Mouse (Mus musculus) stomach, postnatal 0 days (tissue): ENCODE results near the gene Reep3. TPM values are rescaled to one million over a fixed set of nuclear protein-coding genes. Genes with fewer than 3 reads are reported as not detected.

ENCODE experiments used
- ATAC-seq: fragments of 200-750 bp; cut with Nextera tagmentation; 2 replicates; pipeline ENCODE4 v1.8.0; 2017; ENCODE audit not compliant: low FRiP score, low TSS enrichment
- DNase-seq: peaks from one replicate; pipeline ENCODE4 v3.0.0-alpha.2; 2016; ENCODE audit warnings: low spot score
- H3K27ac ChIP-seq: fragments of 300-500 bp; sonication (generic); replicated peaks from 2 replicates; pipeline ENCODE4 v1.5.1; 2014; ENCODE audit warnings: mild to moderate bottlenecking, control low read depth
- H3K27me3 ChIP-seq: fragments of 300-500 bp; sonication (generic); 2 replicates; pipeline ENCODE4 v1.6.1; 2014; ENCODE audit warnings: low read length; ENCODE audit not compliant: control insufficient read depth, insufficient read depth
- H3K36me3 ChIP-seq: fragments of 300-500 bp; sonication (generic); 2 replicates; pipeline ENCODE4 v1.6.1; 2014; ENCODE audit warnings: low read length, mixed read lengths; ENCODE audit not compliant: control insufficient read depth, insufficient read depth
- H3K4me1 ChIP-seq: fragments of 300-500 bp; sonication (generic); replicated peaks from 2 replicates; pipeline ENCODE4 v1.6.1; 2014; ENCODE audit warnings: antibody characterized with exemption; ENCODE audit not compliant: control insufficient read depth, insufficient read depth
- H3K4me2 ChIP-seq: fragments of 300-500 bp; sonication (generic); replicated peaks from 2 replicates; pipeline ENCODE4 v1.6.1; 2014; ENCODE audit warnings: low read depth, mild to moderate bottlenecking, control low read depth, moderate library complexity
- H3K4me3 ChIP-seq: fragments of 300-500 bp; sonication (generic); 2 replicates; pipeline ENCODE4 v1.5.1; 2014; ENCODE audit warnings: low read depth, low read length, control low read depth
- H3K9ac ChIP-seq: fragments of 300-500 bp; sonication (generic); 2 replicates; pipeline ENCODE4 v1.6.1; 2014; ENCODE audit warnings: mild to moderate bottlenecking, low read length, control low read depth, mixed read lengths
- H3K9me3 ChIP-seq: fragments of 300-500 bp; sonication (generic); 2 replicates; pipeline ENCODE4 v1.6.1; 2016; ENCODE audit warnings: low read length; ENCODE audit not compliant: control insufficient read depth
- CTCF ChIP-seq: IDR thresholded peaks from 2 replicates; pipeline ENCODE4 v1.5.1; 2016; ENCODE audit warnings: antibody characterized with exemption, low read depth, mild to moderate bottlenecking, moderate library complexity
- EP300 ChIP-seq: optimal IDR thresholded peaks from 2 replicates; pipeline ENCODE3; 2016; ENCODE audit warnings: antibody characterized with exemption
- WGBS: fragments of 180-500 bp; shearing (Covaris S2); extraction: QIAGEN DNeasy Blood & Tissue Kit; methylation state at CpG from one replicate; pipeline ENCODE4 v1.1.7; 2014; 5-methylcytosine and 5-hydroxymethylcytosine counted together
- polyA plus RNA-seq: library from polyadenylated mRNA; unstranded; fragments of >200 nt; fragmentation: Nextera tagmentation; extraction: Ambion mirVana; gene quantifications from 2 replicates; pipeline ENCODE4 v1.2.1, GENCODE M21; 2015

The Reep3 gene
- polyA plus RNA-seq, 1 experiment from 2014 or later = 38.6 TPM

DNA sequence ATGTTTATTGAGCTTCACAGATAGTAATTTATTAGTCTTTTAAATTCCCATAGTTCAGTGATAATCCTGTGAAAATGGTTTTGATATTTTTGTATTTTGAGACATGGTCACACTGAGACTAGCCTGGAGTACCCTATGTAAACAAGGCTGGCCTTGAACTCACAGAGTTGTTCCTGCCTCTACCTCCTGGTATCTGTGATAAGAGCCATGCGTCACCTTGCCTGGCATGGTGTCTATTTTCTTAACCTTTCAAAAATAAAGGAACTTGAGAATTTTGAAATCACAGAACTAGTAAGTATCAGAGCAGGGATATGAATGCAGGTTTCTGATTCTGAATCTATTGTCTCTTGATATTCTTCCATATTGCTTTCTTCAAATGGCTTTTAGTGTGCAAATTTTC is 35.0 kb upstream of the Reep3 start:
- Histone ChIP-seq H3K9ac (no peak overlapping the region), H3K4me3 (no peak overlapping the region), H3K4me2 (no peak overlapping the region), H3K27ac (no peak overlapping the region), H3K36me3 (no peaks in the 10 kb centered on the region), H3K4me1 (no peaks in the 10 kb centered on the region), H3K27me3 (no peaks in the 10 kb centered on the region), H3K9me3 (no peaks in the 10 kb centered on the region)
- no peak for ATAC-seq
- no peak for DNase-seq
- 64% methylated on average over 1 of the region's 1 CpGs for WGBS
- no peak for TF ChIP-seq CTCF
- no peak for TF ChIP-seq EP300

DNA sequence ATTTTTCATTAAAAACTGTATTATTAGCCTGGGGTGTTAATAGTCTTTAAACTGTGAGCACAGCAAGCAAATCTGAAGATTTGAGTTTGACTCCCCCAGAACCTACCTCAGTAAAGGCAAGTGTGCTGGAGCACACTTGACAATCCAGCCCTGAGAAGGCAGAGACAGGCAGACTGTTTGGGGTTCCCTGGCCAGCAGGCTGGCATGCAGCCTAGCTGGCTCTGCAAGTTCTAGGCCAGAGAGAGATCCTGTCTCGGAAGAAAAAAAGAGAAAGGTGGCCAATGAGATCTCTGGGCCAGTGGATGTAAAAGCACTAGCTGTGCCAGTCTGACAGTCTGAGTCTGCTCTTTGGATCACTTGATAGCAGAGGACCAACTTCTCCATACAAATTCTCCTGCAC is 32.8 kb upstream of the Reep3 start:
- 33% methylated on average over 1 of the region's 1 CpGs for WGBS
- no peaks in the 10 kb centered on the region for H3K36me3 ChIP-seq
- H3K4me1 ChIP-seq = no peaks in the 10 kb centered on the region
- ATAC-seq = no peak
- H3K27me3 ChIP-seq = no peaks in the 10 kb centered on the region
- no peak for DNase-seq
- H3K9me3 ChIP-seq = no peaks in the 10 kb centered on the region
- no peak overlapping the region for H3K4me3 ChIP-seq
- H3K27ac ChIP-seq = no peak overlapping the region
- no peak overlapping the region for H3K4me2 ChIP-seq
- TF ChIP-seq EP300 (no peak), CTCF (no peak)
- no peak overlapping the region for H3K9ac ChIP-seq

DNA sequence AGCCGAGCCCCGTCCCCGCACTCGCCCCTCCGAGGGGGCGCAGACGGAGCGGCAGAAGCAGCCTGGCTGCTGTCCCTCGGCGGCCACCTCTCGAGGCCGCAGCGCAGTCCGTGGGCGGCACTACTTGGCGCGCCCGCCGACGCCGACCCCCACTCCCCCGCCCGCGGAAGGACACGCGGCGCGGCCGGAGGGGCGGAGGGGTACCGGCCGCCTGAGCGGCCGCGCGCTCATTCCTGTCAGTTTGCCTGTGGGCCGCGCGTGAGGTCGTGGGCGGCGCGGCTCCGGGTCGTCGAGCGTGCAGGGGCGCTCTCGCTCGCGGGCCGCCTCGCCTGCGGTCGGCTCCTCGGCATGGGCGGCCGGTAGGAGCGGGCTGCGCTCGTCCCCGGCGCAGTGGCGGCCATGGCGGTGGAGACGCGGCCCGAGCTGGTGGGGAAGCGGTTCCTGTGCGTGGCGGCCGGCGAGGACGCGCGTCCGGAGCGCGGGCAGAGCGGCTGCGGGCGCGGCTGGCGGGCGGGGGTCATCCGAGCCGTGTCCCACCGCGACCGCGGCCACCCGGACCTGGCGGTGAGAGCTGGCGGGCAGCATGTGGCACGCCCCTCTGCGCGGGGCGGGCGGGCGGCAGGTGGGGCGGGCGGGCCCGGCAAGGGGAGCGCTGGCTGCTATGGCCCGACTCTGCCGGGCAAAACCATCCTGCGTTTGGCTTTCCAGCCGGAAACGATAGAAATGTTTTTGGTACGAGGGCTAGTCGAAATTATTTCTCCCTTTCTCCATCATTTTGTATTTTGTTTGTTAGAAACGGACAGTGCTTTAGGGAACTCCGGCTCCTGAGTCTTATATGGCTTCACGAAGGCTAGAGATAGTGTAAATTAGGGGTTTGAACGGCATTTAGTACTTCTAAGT is 30.4 kb upstream of the Reep3 start:
- Histone ChIP-seq H3K4me2 (peak overlapping the region; percentile 99), H3K9me3 (no peaks in the 10 kb centered on the region), H3K9ac (peak overlapping the region; percentile 84), H3K27me3 (no peaks in the 10 kb centered on the region), H3K27ac (peak overlapping the region; percentile 86), H3K36me3 (no peaks in the 10 kb centered on the region), H3K4me3 (peak overlapping the region; percentile 81), H3K4me1 (no peaks in the 10 kb centered on the region)
- ATAC-seq (peak; percentile 78), DNase-seq (peak; percentile 63)
- WGBS = under 1% methylated on average over 65 of the region's 115 CpGs
- TF ChIP-seq EP300 = no peak
- TF ChIP-seq CTCF = no peak

DNA sequence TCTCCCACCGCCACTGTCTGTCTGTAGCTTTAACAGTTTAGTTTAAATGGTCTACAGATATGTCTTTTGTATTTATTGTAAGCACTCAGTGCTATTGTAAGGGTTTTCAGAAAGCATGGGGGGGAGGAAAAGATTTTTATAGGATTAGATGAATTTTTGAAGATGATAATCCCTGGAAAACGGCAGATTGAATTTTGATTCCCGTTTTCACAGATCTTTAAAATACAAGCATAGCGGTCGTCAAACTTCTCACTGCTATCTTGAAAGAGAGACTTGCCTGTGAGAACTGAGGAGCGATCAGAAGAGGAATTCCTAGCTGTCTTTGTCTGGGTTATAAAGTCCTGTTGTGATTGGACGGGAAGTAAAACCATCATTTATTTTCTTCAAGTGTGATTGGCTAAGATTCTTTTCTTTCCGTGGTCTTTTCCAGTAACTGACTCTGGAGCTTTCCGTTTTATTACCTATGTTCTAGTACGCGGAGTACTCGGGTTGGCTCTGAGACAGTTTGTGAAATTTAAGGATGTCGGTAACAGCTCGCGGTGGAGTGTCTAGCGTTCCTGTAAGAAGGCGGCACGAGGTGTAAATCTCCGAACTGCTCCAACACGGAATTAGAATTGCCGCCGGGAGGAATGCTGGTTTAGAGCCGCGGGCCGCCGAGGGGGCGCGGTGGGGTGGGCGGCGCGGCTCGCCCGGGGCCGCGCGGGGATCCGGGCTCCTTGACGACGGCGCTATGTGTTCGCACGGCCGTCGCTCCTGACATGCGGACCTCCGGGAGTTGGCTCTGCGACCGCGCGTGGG is 29.5 kb upstream of the Reep3 start:
- peak; percentile 70 for ATAC-seq
- H3K27me3 ChIP-seq = no peaks in the 10 kb centered on the region
- H3K9ac ChIP-seq = peak overlapping the region; percentile 84
- H3K36me3 ChIP-seq = no peaks in the 10 kb centered on the region
- DNase-seq = peak; percentile 44
- H3K4me3 ChIP-seq = peak overlapping the region; percentile 81
- H3K9me3 ChIP-seq = no peaks in the 10 kb centered on the region
- WGBS = 2% methylated on average over 50 of the region's 50 CpGs
- peak overlapping the region; percentile 86 for H3K27ac ChIP-seq
- H3K4me1 ChIP-seq = no peaks in the 10 kb centered on the region
- no peak for TF ChIP-seq CTCF
- no peak for TF ChIP-seq EP300
- H3K4me2 ChIP-seq = peak overlapping the region; percentile 99

- Histone ChIP-seq H3K4me3 (no peak overlapping the region), H3K36me3 (no peaks in the 10 kb centered on the region), H3K27ac (no peak overlapping the region), H3K27me3 (no peaks in the 10 kb centered on the region), H3K4me2 (no peak overlapping the region), H3K9ac (no peak overlapping the region), H3K9me3 (no peaks in the 10 kb centered on the region), H3K4me1 (peaks cover 3% of the 10 kb centered on the region; the same call in 1 of the 2 replicates)
- TF ChIP-seq EP300 = no peak
- no peak for TF ChIP-seq CTCF
- 71% methylated on average over 4 of the region's 4 CpGs for WGBS
- DNase-seq = no peak
- no peak for ATAC-seq
Measured at GRCm38 (mm10) chr10:67124156-67124555, 27.4 kb upstream of the Reep3 start.
